Mouse (Mus musculus) embryonic fibroblast, embryonic 13.5 days (primary cell): ENCODE data around the gene Ppp1r13l. TPM values are rescaled to one million over a fixed set of nuclear protein-coding genes. Genes with fewer than 3 reads are reported as not detected.
A peak's percentile ranks its signal among the peaks of the same experiment; 100 is the strongest.

Experiments
- H3K27ac ChIP-seq: 2 replicates; pipeline ENCODE4 v1.5.1; 2012; ENCODE audit warnings: low read length, control low read depth, inconsistent platforms; ENCODE audit not compliant: insufficient read depth
- H3K4me1 ChIP-seq: 2 replicates; pipeline ENCODE4 v1.6.1; 2011; ENCODE audit warnings: low read length; ENCODE audit not compliant: control insufficient read depth, insufficient read depth
- H3K4me3 ChIP-seq: 2 replicates; pipeline ENCODE4 v1.5.1; 2011; ENCODE audit warnings: mild to moderate bottlenecking, control low read depth, low read length; ENCODE audit not compliant: insufficient read depth
- CTCF ChIP-seq: IDR thresholded peaks from 2 replicates; pipeline ENCODE4 v1.5.1; 2011; ENCODE audit warnings: mild to moderate bottlenecking, control low read depth, low read length, moderate library complexity, borderline replicate concordance; ENCODE audit not compliant: insufficient read depth
- POLR2A ChIP-seq: IDR thresholded peaks from 2 replicates; pipeline ENCODE4 v1.6.1; 2011; ENCODE audit warnings: low read depth, mild to moderate bottlenecking, control low read depth, low read length, moderate library complexity
- polyA plus RNA-seq: library from polyadenylated mRNA; stranded (reverse); fragments of >200 nt; gene quantifications from 2 replicates; pipeline ENCODE4 v1.2.4, GENCODE M21; 2011; ENCODE audit warnings: low read depth; ENCODE audit not compliant: missing spikeins, insufficient read length

Gene Ppp1r13l
- polyA plus RNA-seq, 1 experiment, result 11.0 TPM

GRCm38 (mm10) chr7:19332709-19333352 is 26.7 kb upstream of the Ppp1r13l start:
- H3K4me1 ChIP-seq, result no peaks in the 10 kb centered on the region
- TF ChIP-seq POLR2A (peak; percentile 14; the same call in 1 of the 2 replicates), CTCF (no peak)
- peak overlapping the region; percentile 81 for H3K4me3 ChIP-seq
- H3K27ac ChIP-seq, result peak overlapping the region; percentile 86

- TF ChIP-seq CTCF, result no peak
- no peak for TF ChIP-seq POLR2A
- Histone ChIP-seq H3K27ac (no peak overlapping the region), H3K4me3 (no peak overlapping the region), H3K4me1 (0 out of 2 replicates have a peak, but pooled peaks cover 2% of the 10 kb centered on the region)
These were observed 24.0 kb upstream of the Ppp1r13l start for GRCm38 (mm10) chr7:19335583-19335982.

- H3K27ac ChIP-seq, result no peak overlapping the region
- 0 out of 2 replicates have a peak, but pooled peaks cover 2% of the 10 kb centered on the region for H3K4me1 ChIP-seq
- TF ChIP-seq CTCF, result no peak
- no peak for TF ChIP-seq POLR2A
- H3K4me3 ChIP-seq, result no peak overlapping the region
These were observed 22.4 kb upstream of the Ppp1r13l start for GRCm38 (mm10) chr7:19337122-19337521.

- Histone ChIP-seq H3K4me1 (0 out of 2 replicates have a peak, but pooled peaks cover 2% of the 10 kb centered on the region), H3K27ac (peak overlapping the region; percentile 63; the same call in 1 of the 2 replicates), H3K4me3 (no peak overlapping the region)
- no peak for TF ChIP-seq POLR2A
- TF ChIP-seq CTCF, result no peak
These were observed 21.5 kb upstream of the Ppp1r13l start for GRCm38 (mm10) chr7:19338060-19338459.

GRCm38 (mm10) chr7:19338596-19338995 is 21.0 kb upstream of the Ppp1r13l start:
- Histone ChIP-seq H3K4me3 (no peak overlapping the region), H3K27ac (peak overlapping the region; percentile 63; the same call in 1 of the 2 replicates), H3K4me1 (peaks cover 2% of the 10 kb centered on the region; the same call in 1 of the 2 replicates)
- TF ChIP-seq POLR2A (no peak), CTCF (no peak)

- H3K4me1 ChIP-seq, result peaks cover 2% of the 10 kb centered on the region
- no peak overlapping the region for H3K4me3 ChIP-seq
These were observed 18.3 kb upstream of the Ppp1r13l start for GRCm38 (mm10) chr7:19341250-19341649.

DNA sequence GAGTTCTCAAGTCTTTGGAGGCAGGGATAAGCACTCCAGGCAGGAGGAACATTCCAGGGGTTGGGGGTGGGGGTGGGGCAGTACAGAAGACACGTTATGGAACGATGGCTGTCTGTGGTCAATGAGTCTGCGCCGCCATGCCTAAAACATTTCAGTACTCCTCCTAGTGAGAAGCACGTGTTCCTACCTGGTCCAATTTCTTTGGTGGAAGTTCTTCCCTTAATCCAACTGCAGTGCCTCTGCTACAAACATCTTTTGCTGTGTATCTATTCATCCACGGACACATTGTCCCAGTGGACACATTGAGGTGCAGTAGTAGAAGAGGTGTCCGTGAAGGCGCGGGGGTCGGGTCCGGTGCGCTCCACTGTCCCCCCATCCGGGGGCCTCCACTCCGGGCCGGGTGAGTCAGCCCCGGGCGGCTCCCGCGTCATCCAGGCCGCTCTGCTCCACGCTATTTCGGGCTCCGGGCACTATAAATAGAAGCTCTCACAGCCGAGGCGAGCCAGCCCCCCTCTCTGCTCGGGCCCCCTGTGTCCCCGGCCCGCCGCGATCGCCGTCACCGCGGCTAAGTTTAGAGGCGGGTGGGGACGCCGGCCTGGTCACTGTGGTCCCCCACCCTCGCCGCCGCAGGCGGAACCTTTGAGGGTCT is 17.7 kb upstream of the Ppp1r13l start:
- TF ChIP-seq CTCF (no peak), POLR2A (peak; percentile 33; the same call in 1 of the 2 replicates)
- H3K4me1 ChIP-seq, result peaks cover 2% of the 10 kb centered on the region
- H3K27ac ChIP-seq, result peak overlapping the region; percentile 80
- H3K4me3 ChIP-seq, result peak overlapping the region; percentile 28

More at GRCm38 (mm10) chr7:19341250-19341649, 18.3 kb upstream of the Ppp1r13l start:
- no peak for TF ChIP-seq CTCF
- 0 out of 2 replicates have a peak, but pooled peaks have one; percentile 6 for TF ChIP-seq POLR2A
- H3K27ac ChIP-seq, result peak overlapping the region; percentile 14; the same call in 1 of the 2 replicates

DNA sequence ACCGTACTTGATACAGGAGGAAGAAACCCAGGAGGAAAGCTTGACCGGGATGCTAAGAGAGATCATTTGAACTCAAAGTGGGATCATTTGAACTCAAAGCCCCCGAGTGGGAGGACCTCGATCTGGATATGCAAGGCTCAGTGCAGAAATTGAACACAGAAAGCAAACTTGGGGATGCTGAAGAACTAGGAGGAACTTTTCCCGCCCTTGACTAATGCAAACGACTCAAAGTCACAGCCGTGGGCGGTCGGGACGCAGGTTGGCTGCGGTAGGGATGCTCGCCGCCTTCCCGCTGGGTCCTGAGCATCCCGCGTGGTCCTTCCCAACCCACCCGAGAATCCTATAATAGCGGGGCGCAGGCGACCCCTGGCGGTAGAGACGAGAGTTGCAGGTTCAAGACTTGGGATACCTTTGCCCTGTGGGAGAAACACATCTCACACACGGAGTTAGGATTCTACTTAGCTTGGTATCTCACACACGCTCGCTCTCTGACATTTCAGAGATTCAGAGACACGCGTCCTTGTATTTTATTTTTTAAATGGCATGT is 17.0 kb upstream of the Ppp1r13l start:
- Histone ChIP-seq H3K27ac (peak overlapping the region; percentile 80), H3K4me1 (peaks cover 2% of the 10 kb centered on the region), H3K4me3 (peak overlapping the region; percentile 28)
- TF ChIP-seq CTCF (peak; percentile 74; the same call in 1 of the 2 replicates), POLR2A (no peak)

DNA sequence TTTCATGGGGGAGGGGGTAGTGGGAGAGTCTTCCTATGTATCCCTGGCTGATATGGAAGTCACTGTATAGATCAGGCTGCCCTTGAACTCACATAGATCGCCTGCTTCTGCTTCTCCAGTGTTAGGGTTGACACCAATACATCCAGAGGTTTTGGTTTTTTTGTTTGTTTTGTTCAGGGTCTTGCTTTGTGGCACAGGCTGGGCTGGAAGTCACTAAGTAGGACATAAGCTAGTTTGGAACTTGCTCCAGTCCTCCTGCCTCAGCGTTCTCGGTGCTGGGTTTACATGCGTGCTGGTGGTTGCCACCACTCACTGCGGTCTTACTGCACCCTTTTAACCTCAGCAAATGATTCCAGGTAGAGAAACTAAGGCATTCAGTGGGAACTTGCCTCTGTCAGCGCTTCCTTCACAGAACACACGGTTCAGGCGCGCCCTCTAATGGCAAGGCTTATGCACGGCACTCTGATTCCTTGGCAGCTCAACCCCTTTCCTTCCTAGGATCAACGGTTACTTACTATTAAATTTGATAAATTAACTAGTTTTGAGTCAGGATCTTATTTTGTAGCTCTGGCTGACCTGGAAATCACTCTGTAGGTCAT is 16.2 kb upstream of the Ppp1r13l start:
- TF ChIP-seq POLR2A (no peak), CTCF (peak; percentile 94)
- H3K4me3 ChIP-seq, result no peak overlapping the region
- peak overlapping the region; percentile 79 for H3K27ac ChIP-seq
- peaks cover under 1% of the 10 kb centered on the region for H3K4me1 ChIP-seq
